Mouse (Mus musculus) heart, embryonic 12.5 days (tissue): ENCODE results near the gene Ppm1g. TPM values are rescaled to one million over a fixed set of nuclear protein-coding genes. Genes with fewer than 3 reads are reported as not detected.

ENCODE experiments used
- ATAC-seq: fragments of 200-750 bp; cut with Nextera tagmentation; 2 replicates; pipeline ENCODE4 v1.8.0; 2017; ENCODE audit warnings: moderate TSS enrichment, moderate library complexity; ENCODE audit not compliant: insufficient number of reproducible peaks, low FRiP score
- H3K27ac ChIP-seq: fragments of 300-500 bp; sonication (generic); 2 replicates; pipeline ENCODE4 v1.5.1; 2016; ENCODE audit warnings: mild to moderate bottlenecking, moderate library complexity; ENCODE audit not compliant: poor library complexity, severe bottlenecking
- H3K27me3 ChIP-seq: fragments of 300-500 bp; sonication (generic); replicated peaks from 2 replicates; pipeline ENCODE4 v1.6.1; 2016; ENCODE audit warnings: mild to moderate bottlenecking, moderate library complexity
- H3K36me3 ChIP-seq: fragments of 300-500 bp; sonication (generic); 2 replicates; pipeline ENCODE4 v1.6.1; 2016; ENCODE audit warnings: mild to moderate bottlenecking, moderate library complexity
- H3K4me1 ChIP-seq: fragments of 300-500 bp; sonication (generic); replicated peaks from 2 replicates; pipeline ENCODE4 v1.6.1; 2016; ENCODE audit warnings: mild to moderate bottlenecking
- H3K4me2 ChIP-seq: fragments of 300-500 bp; sonication (generic); 2 replicates; pipeline ENCODE4 v1.6.1; 2016; ENCODE audit warnings: mild to moderate bottlenecking, moderate library complexity
- H3K4me3 ChIP-seq: fragments of 300-500 bp; sonication (generic); 2 replicates; pipeline ENCODE4 v1.5.1; 2016; ENCODE audit warnings: mild to moderate bottlenecking
- H3K9ac ChIP-seq: fragments of 300-500 bp; sonication (generic); 2 replicates; pipeline ENCODE4 v1.6.1; 2016; ENCODE audit warnings: mild to moderate bottlenecking, moderate library complexity
- H3K9me3 ChIP-seq: fragments of 300-500 bp; sonication (generic); replicated peaks from 2 replicates; pipeline ENCODE4 v1.6.1; 2016; ENCODE audit warnings: mild to moderate bottlenecking, moderate library complexity
- WGBS: fragments of 180-500 bp; shearing (Covaris S2); methylation state at CpG from one replicate; pipeline ENCODE4 v1.1.7; 2016; 5-methylcytosine and 5-hydroxymethylcytosine counted together
- polyA plus RNA-seq: library from polyadenylated mRNA; unstranded; fragments of >200 nt; fragmentation: Nextera tagmentation; extraction: Ambion mirVana; gene quantifications from 2 replicates; pipeline ENCODE4 v1.2.1, GENCODE M21; 2016

Ppm1g gene
- polyA plus RNA-seq, 1 experiment from 2014 or later = 112 TPM

DNA sequence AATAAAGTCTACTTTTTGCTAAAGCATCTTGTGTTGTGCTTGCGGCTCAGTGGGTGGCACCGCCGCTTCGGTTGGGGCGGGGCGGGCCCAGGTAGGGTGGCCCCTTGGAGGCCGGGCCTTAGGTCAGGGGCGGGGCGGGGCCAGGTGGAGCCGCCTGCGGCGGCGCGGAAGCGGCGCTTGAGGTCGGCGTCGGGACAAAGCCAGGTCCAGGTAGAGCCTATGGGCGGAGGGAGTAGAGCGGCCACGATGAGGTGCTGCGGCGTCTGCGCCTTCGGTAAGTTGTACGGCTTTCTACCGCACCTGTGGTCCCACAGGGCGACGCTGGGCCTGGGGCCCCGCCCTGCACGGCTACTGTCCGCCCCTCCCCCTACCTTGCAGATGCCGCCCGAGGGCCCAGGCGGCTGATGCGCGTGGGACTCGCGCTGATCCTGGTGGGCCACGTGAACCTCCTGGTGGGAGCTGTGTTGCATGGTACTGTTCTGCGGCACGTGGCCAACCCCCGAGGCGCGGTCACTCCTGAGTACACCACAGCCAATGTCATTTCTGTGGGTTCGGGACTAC is 31.1 kb upstream of the Ppm1g start, which contains the start of gene Krtcap3:
TSS of gene Krtcap3 (plus strand) at position 151 of the 561 bp plus-strand sequence.
- peak; percentile 81 for ATAC-seq
- H3K27ac ChIP-seq = no peak within 1 kb of the TSS; the same call in 1 of the 2 replicates

DNA sequence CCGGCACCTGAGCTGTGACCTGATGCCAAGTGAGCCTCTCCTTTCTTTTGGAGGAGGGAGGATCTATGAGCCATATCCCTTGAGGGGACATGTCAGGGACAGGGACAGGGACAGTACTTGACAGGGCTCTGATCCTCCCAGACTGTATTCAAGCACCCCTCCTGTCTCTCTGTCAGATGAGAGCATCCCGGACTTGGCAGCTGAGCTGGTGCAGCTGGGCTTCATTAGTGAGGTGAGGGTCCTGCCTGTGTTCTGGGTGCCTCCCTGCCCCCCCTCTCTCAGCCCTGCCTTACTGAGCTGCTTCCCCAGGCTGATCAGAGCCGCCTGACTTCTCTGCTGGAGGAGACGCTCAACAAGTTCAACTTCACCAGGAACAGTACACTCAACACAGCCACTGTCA is 30.2 kb upstream of the Ppm1g start:
- peaks cover 94% of the 10 kb centered on the region for H3K36me3 ChIP-seq
- no peak for ATAC-seq
- H3K4me1 ChIP-seq = peaks cover 52% of the 10 kb centered on the region
- no peaks in the 10 kb centered on the region for H3K9me3 ChIP-seq
- H3K27me3 ChIP-seq = no peaks in the 10 kb centered on the region
- peak overlapping the region; percentile 71; the same call in 1 of the 2 replicates for H3K4me2 ChIP-seq
- 53% methylated on average over 4 of the region's 4 CpGs for WGBS
- H3K27ac ChIP-seq = no peak overlapping the region; the same call in 1 of the 2 replicates
- H3K4me3 ChIP-seq = no peak overlapping the region
- no peak overlapping the region for H3K9ac ChIP-seq

More for the DNA sequence above, 31.1 kb upstream of the Ppm1g start, which contains the start of gene Krtcap3:
- WGBS = 22% methylated on average over 47 of the region's 47 CpGs
- Histone ChIP-seq H3K4me3 (peak within 1 kb of the TSS; percentile 36), H3K9ac (peak within 1 kb of the TSS; percentile 56), H3K9me3 (no peaks in the 10 kb centered on the region), H3K4me1 (peaks cover 52% of the 10 kb centered on the region), H3K27me3 (no peaks in the 10 kb centered on the region), H3K36me3 (peaks cover 93% of the 10 kb centered on the region), H3K4me2 (peak within 1 kb of the TSS; percentile 71)

DNA sequence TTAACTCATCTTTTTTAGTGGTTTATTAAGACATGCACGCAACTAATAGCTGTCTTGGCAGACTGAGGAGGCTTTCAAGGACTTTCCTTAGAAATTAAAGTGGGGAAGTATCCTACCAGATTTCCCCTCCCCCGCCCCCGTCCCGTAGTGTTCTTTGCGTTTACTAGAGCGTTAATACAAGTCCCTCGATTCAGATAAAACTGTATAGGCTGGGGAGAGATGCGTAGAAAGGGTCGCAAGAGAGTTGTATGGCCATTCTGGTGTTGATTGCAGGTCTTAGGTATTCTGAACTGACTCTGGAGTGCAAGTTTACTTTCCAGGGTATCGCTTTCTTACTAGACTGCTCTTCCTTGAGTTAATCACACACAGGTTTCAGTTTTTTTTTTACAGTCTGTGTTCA is 21.7 kb upstream of the Ppm1g start:
- Histone ChIP-seq H3K4me1 (peaks cover 11% of the 10 kb centered on the region), H3K27ac (peak overlapping the region; percentile 98), H3K9me3 (no peaks in the 10 kb centered on the region), H3K27me3 (no peaks in the 10 kb centered on the region), H3K9ac (peak overlapping the region; percentile 97), H3K4me3 (peak overlapping the region; percentile 76), H3K36me3 (peaks cover 36% of the 10 kb centered on the region), H3K4me2 (peak overlapping the region; percentile 85)
- WGBS = 21% methylated on average over 10 of the region's 10 CpGs
- ATAC-seq = no peak

- Histone ChIP-seq H3K36me3 (peaks cover 31% of the 10 kb centered on the region), H3K27ac (peak overlapping the region; percentile 98), H3K4me1 (peaks cover 11% of the 10 kb centered on the region), H3K27me3 (no peaks in the 10 kb centered on the region), H3K9me3 (no peaks in the 10 kb centered on the region), H3K9ac (peak overlapping the region; percentile 97), H3K4me3 (peak overlapping the region; percentile 76), H3K4me2 (peak overlapping the region; percentile 85)
- ATAC-seq = no peak
- under 1% methylated on average over 13 of the region's 13 CpGs for WGBS
Measured at GRCm38 (mm10) chr5:31241522-31242034, 21.1 kb upstream of the Ppm1g start.

DNA sequence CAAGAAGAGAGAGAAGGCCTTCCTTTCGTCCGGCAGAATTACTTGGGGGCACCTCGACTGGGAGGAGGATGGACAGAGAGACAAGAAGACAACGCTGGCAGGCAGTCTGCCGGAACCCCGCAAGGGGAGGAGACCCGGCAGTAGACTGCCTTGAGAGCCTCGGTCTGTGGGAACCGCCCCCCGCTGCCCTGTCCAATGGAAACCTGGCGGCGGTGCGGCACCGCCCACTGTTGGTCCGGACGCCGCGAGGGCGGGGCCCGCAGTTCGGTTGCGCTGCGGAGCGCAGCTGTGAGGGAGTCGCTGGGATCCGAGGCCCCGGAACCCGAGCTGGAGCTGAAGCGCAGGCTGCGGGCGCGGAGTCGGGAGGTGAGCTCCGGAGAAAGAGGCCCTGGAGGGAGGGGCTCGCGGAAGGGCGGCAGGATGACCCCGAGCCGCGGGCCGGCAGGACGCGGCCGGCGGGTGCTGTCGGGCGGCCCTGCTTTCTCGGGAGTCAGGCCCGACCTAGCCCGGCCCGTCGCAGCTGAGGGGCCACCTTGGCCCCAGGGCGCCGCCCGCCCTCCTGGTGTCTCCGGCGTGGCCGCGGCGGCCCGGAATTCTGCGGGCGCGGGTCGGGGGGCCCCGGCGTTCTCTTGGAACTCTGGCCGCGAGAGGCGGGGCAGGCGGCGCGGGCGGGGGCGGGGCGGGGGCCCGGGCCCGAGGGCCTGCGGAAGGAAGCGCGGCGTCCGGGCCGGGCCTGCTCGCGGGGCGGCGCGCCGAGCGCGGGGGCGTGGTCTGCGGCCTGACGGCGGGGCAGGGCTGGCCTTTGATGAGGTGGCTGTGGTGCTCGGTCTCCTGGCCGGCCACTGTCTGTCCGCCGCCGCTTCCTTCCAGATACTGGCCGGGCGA is 20.4 kb upstream of the Ppm1g start, which contains the start of the genes Nrbp1 and Gm9970:
TSS of gene Nrbp1 (plus strand) at position 228 of the 885 bp plus-strand sequence.
TSS of gene Gm9970 (minus strand) at position 596 of the 885 bp plus-strand sequence.
- peaks cover 11% of the 10 kb centered on the region for H3K4me1 ChIP-seq
- under 1% methylated on average over 102 of the region's 103 CpGs for WGBS
- peak within 1 kb of the TSS; percentile 76 for H3K4me3 ChIP-seq
- H3K4me2 ChIP-seq = peak within 1 kb of the TSS; percentile 85
- peak; percentile 99 for ATAC-seq
- peak within 1 kb of the TSS; percentile 98 for H3K27ac ChIP-seq
- H3K27me3 ChIP-seq = no peaks in the 10 kb centered on the region
- H3K9ac ChIP-seq = peak within 1 kb of the TSS; percentile 97
- peaks cover 24% of the 10 kb centered on the region for H3K36me3 ChIP-seq
- no peaks in the 10 kb centered on the region for H3K9me3 ChIP-seq

GRCm38 (mm10) chr5:31226641-31227040 is 6.2 kb upstream of the Ppm1g start:
- Histone ChIP-seq H3K36me3 (no peaks in the 10 kb centered on the region), H3K9ac (no peak overlapping the region), H3K4me1 (no peaks in the 10 kb centered on the region), H3K27me3 (no peaks in the 10 kb centered on the region), H3K4me2 (no peak overlapping the region), H3K9me3 (no peaks in the 10 kb centered on the region), H3K27ac (no peak overlapping the region), H3K4me3 (no peak overlapping the region)
- WGBS = 54% methylated on average over 1 of the region's 1 CpGs
- ATAC-seq = no peak

DNA sequence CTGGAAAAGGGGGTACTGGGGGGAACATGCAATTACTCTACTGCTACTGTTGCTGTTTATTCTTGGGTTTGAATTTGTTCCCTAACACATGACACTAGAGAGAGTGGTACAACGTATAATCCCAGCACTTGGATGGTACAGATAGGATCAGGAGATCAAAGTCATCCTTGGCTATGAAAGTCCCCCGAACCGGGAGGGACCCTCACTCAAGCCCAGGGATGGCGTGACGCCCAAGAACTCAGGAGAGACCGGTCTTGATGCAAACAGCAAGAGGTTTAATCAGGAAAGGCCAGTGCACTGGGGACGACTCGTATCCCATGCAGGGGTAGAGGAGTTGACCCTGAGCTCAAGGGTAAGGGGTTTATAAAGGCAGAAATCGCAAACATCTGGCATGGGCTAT is 2.2 kb upstream of the Ppm1g start:
- no peak overlapping the region for H3K9ac ChIP-seq
- no peaks in the 10 kb centered on the region for H3K9me3 ChIP-seq
- H3K4me3 ChIP-seq = no peak overlapping the region
- no peaks in the 10 kb centered on the region for H3K27me3 ChIP-seq
- H3K27ac ChIP-seq = no peak overlapping the region
- no peak for ATAC-seq
- H3K4me2 ChIP-seq = no peak overlapping the region
- peaks cover 7% of the 10 kb centered on the region for H3K4me1 ChIP-seq
- WGBS = 90% methylated on average over 9 of the region's 9 CpGs
- no peaks in the 10 kb centered on the region for H3K36me3 ChIP-seq

DNA sequence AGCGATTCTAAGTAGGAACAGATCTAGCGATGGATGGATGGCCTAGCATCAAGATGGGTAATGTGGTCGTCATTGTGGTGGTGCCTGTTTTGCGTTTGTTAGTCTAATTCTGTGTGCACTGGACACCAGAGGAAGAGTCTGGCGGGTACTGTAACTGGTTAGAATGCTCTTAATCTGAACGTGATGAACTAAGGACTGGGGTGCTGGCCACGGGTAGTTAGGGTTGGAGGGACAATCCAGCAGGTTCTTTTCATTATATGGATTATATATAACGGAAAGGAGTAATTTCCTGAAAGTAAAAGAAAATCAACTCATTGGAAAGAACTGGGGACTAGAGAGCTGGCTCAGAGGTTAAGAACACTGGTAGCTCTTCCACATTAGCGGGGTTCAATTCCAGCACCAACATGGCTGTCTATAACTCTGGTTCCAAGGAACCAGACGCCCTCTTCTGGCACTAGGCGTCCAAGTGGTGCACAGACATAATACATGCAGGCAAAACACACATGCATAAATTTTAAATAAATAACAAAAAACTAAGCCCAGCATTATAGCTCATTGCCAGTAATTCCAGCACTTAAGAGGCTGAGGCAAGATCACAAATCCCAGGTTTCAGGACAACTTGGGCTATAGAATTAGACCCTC is 938 bp upstream of the Ppm1g start:
- H3K27ac ChIP-seq = peak overlapping the region; percentile 91
- ATAC-seq = no peak
- H3K4me1 ChIP-seq = peaks cover 10% of the 10 kb centered on the region

GRCm38 (mm10) chr5:31219911-31220447 is 508 bp downstream of the Ppm1g start:
- Histone ChIP-seq H3K4me1 (peaks cover 10% of the 10 kb centered on the region), H3K27me3 (no peaks in the 10 kb centered on the region), H3K9me3 (no peaks in the 10 kb centered on the region), H3K9ac (peak overlapping the region; percentile 96), H3K36me3 (no peaks in the 10 kb centered on the region), H3K4me3 (peak overlapping the region; percentile 97), H3K4me2 (peak overlapping the region; percentile 86), H3K27ac (peak overlapping the region; percentile 90)
- ATAC-seq = peak; percentile 51
- 0% methylated on average over 37 of the region's 40 CpGs for WGBS

More for the DNA sequence above, 938 bp upstream of the Ppm1g start:
- Histone ChIP-seq H3K27me3 (no peaks in the 10 kb centered on the region), H3K9ac (peak overlapping the region; percentile 80), H3K9me3 (no peaks in the 10 kb centered on the region), H3K4me2 (peak overlapping the region; percentile 86), H3K36me3 (no peaks in the 10 kb centered on the region), H3K4me3 (peak overlapping the region; percentile 97)
- WGBS = 14% methylated on average over 11 of the region's 11 CpGs

- Histone ChIP-seq H3K4me2 (peak overlapping the region; percentile 86), H3K27ac (peak overlapping the region; percentile 90), H3K4me1 (peaks cover 10% of the 10 kb centered on the region), H3K27me3 (no peaks in the 10 kb centered on the region), H3K9me3 (no peaks in the 10 kb centered on the region), H3K9ac (peak overlapping the region; percentile 96), H3K4me3 (peak overlapping the region; percentile 97), H3K36me3 (no peaks in the 10 kb centered on the region)
- 1% methylated on average over 11 of the region's 11 CpGs for WGBS
- no peak for ATAC-seq
Measured at GRCm38 (mm10) chr5:31219474-31219873, 1.0 kb downstream of the Ppm1g start.
